Mouse (Mus musculus) stomach, embryonic 16.5 days (tissue): ENCODE results near the gene Aox3. TPM values are rescaled to one million over a fixed set of nuclear protein-coding genes. Genes with fewer than 3 reads are reported as not detected.

Experiments used
- ATAC-seq: fragments of 200-750 bp; cut with Nextera tagmentation; 2 replicates; pipeline ENCODE4 v1.8.0; 2017; ENCODE audit warnings: moderate number of reproducible peaks, moderate TSS enrichment; ENCODE audit not compliant: insufficient read depth, low FRiP score
- H3K27ac ChIP-seq: fragments of 300-500 bp; sonication (generic); 2 replicates; pipeline ENCODE4 v1.5.1; 2014; ENCODE audit warnings: low read length
- H3K27me3 ChIP-seq: fragments of 300-500 bp; sonication (generic); 2 replicates; pipeline ENCODE4 v1.6.1; 2014; ENCODE audit warnings: low read length, control low read depth, mixed read lengths; ENCODE audit not compliant: control insufficient read depth, insufficient read depth
- H3K36me3 ChIP-seq: fragments of 300-500 bp; sonication (generic); 2 replicates; pipeline ENCODE4 v1.6.1; 2014; ENCODE audit warnings: low read length; ENCODE audit not compliant: control insufficient read depth, insufficient read depth
- H3K4me1 ChIP-seq: fragments of 300-500 bp; sonication (generic); 2 replicates; pipeline ENCODE4 v1.6.1; 2014; ENCODE audit warnings: low read length, control low read depth, mixed read lengths; ENCODE audit not compliant: control insufficient read depth, insufficient read depth
- H3K4me2 ChIP-seq: fragments of 300-500 bp; sonication (generic); 2 replicates; pipeline ENCODE4 v1.6.1; 2014; ENCODE audit warnings: low read depth, low read length, mixed read lengths
- H3K4me3 ChIP-seq: fragments of 300-500 bp; sonication (generic); replicated peaks from 2 replicates; pipeline ENCODE4 v1.5.1; 2014; ENCODE audit warnings: mild to moderate bottlenecking, low read length
- H3K9ac ChIP-seq: fragments of 300-500 bp; sonication (generic); 2 replicates; pipeline ENCODE4 v1.6.1; 2014; ENCODE audit warnings: low read length
- H3K9me3 ChIP-seq: fragments of 300-500 bp; sonication (generic); replicated peaks from 2 replicates; pipeline ENCODE4 v1.6.1; 2016; ENCODE audit warnings: low read length, control low read depth; ENCODE audit not compliant: control insufficient read depth
- WGBS: fragments of 180-500 bp; shearing (Covaris S2); extraction: QIAGEN DNeasy Blood & Tissue Kit; methylation state at CpG from one replicate; pipeline ENCODE4 v1.1.7; 2014; 5-methylcytosine and 5-hydroxymethylcytosine counted together
- polyA plus RNA-seq: library from polyadenylated mRNA; unstranded; fragments of >200 nt; fragmentation: Nextera tagmentation; extraction: Ambion mirVana; gene quantifications from 2 replicates; pipeline ENCODE4 v1.2.1, GENCODE M21; 2015

Gene Aox3
- polyA plus RNA-seq, 1 experiment from 2014 or later, result 1.4 TPM

DNA sequence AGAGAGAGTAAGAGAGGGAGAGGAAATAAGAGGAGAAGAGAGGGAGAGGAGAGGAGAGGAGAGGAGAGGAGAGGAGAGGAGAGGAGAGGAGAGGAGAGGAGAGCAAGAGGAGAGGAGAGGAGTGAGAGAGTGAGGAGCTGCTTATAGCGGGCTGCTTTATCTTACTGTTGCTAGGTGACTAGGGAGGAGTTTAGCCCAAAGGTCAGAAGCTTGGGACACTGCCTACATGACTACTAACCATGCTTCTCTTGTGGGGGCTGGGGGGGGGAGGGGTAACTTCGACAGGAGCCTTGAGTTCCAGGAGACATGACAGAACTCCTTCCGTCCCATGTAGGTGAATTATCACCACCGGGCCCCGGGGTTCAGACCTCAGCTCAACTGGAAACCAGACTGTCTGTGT, 117.6 kb downstream of the Aox3 start:
- H3K36me3 ChIP-seq, result no peaks in the 10 kb centered on the region
- no peaks in the 10 kb centered on the region for H3K9me3 ChIP-seq
- no peak overlapping the region for H3K4me3 ChIP-seq
- no peak overlapping the region for H3K27ac ChIP-seq
- H3K4me2 ChIP-seq, result no peak overlapping the region
- H3K4me1 ChIP-seq, result no peaks in the 10 kb centered on the region
- H3K27me3 ChIP-seq, result no peaks in the 10 kb centered on the region
- H3K9ac ChIP-seq, result no peak overlapping the region
- ATAC-seq, result no peak
- 41% methylated on average over 5 of the region's 5 CpGs for WGBS

GRCm38 (mm10) chr1:58235405-58235804, 122.5 kb downstream of the Aox3 start:
- Histone ChIP-seq H3K4me1 (no peaks in the 10 kb centered on the region), H3K4me2 (no peak overlapping the region), H3K36me3 (no peaks in the 10 kb centered on the region), H3K9ac (no peak overlapping the region), H3K4me3 (no peak overlapping the region), H3K9me3 (no peaks in the 10 kb centered on the region), H3K27me3 (no peaks in the 10 kb centered on the region), H3K27ac (no peak overlapping the region)
- no peak for ATAC-seq
- WGBS, result 54% methylated on average over 5 of the region's 5 CpGs

GRCm38 (mm10) chr1:58237527-58238299, 124.8 kb downstream of the Aox3 start:
- H3K27me3 ChIP-seq, result no peaks in the 10 kb centered on the region
- H3K9me3 ChIP-seq, result no peaks in the 10 kb centered on the region
- H3K36me3 ChIP-seq, result no peaks in the 10 kb centered on the region
- no peak overlapping the region for H3K4me3 ChIP-seq
- H3K4me2 ChIP-seq, result no peak overlapping the region
- ATAC-seq, result no peak; the same call in 1 of the 2 replicates
- H3K9ac ChIP-seq, result no peak overlapping the region
- H3K27ac ChIP-seq, result no peak overlapping the region
- WGBS, result 67% methylated on average over 4 of the region's 4 CpGs
- H3K4me1 ChIP-seq, result no peaks in the 10 kb centered on the region

GRCm38 (mm10) chr1:58238440-58238839, 125.5 kb downstream of the Aox3 start:
- Histone ChIP-seq H3K4me2 (no peak overlapping the region), H3K4me3 (no peak overlapping the region), H3K9me3 (no peaks in the 10 kb centered on the region), H3K27me3 (no peaks in the 10 kb centered on the region), H3K4me1 (no peaks in the 10 kb centered on the region), H3K9ac (no peak overlapping the region), H3K27ac (no peak overlapping the region), H3K36me3 (no peaks in the 10 kb centered on the region)
- 77% methylated on average over 5 of the region's 5 CpGs for WGBS
- no peak for ATAC-seq

GRCm38 (mm10) chr1:58238961-58239360, 126.0 kb downstream of the Aox3 start:
- H3K4me1 ChIP-seq, result no peaks in the 10 kb centered on the region
- H3K4me3 ChIP-seq, result no peak overlapping the region
- ATAC-seq, result no peak
- H3K27ac ChIP-seq, result no peak overlapping the region
- no peaks in the 10 kb centered on the region for H3K36me3 ChIP-seq
- no peak overlapping the region for H3K4me2 ChIP-seq
- H3K9ac ChIP-seq, result no peak overlapping the region
- H3K9me3 ChIP-seq, result no peaks in the 10 kb centered on the region
- 89% methylated on average over 9 of the region's 9 CpGs for WGBS
- no peaks in the 10 kb centered on the region for H3K27me3 ChIP-seq

GRCm38 (mm10) chr1:58240347-58240746, 127.4 kb downstream of the Aox3 start:
- Histone ChIP-seq H3K4me2 (no peak overlapping the region), H3K36me3 (no peaks in the 10 kb centered on the region), H3K27ac (no peak overlapping the region), H3K9ac (no peak overlapping the region), H3K4me1 (no peaks in the 10 kb centered on the region), H3K9me3 (no peaks in the 10 kb centered on the region), H3K4me3 (no peak overlapping the region), H3K27me3 (no peaks in the 10 kb centered on the region)
- no peak for ATAC-seq
- 58% methylated on average over 6 of the region's 6 CpGs for WGBS

- no peak for ATAC-seq
- Histone ChIP-seq H3K4me3 (no peak overlapping the region), H3K36me3 (no peaks in the 10 kb centered on the region), H3K4me2 (no peak overlapping the region), H3K27me3 (no peaks in the 10 kb centered on the region), H3K9me3 (no peaks in the 10 kb centered on the region), H3K4me1 (no peaks in the 10 kb centered on the region), H3K9ac (no peak overlapping the region), H3K27ac (no peak overlapping the region)
- WGBS, result 70% methylated on average over 3 of the region's 3 CpGs
Measured at GRCm38 (mm10) chr1:58244487-58244886, 131.6 kb downstream of the Aox3 start.

- Histone ChIP-seq H3K4me3 (no peak overlapping the region), H3K4me1 (no peaks in the 10 kb centered on the region)
- WGBS, result 53% methylated on average over 1 of the region's 1 CpGs
Measured at GRCm38 (mm10) chr1:58248518-58248917, 135.6 kb downstream of the Aox3 start.

More at GRCm38 (mm10) chr1:58248518-58248917, 135.6 kb downstream of the Aox3 start:
- Histone ChIP-seq H3K27ac (no peak overlapping the region), H3K36me3 (no peaks in the 10 kb centered on the region), H3K27me3 (no peaks in the 10 kb centered on the region), H3K9ac (no peak overlapping the region), H3K9me3 (no peaks in the 10 kb centered on the region), H3K4me2 (no peak overlapping the region)
- ATAC-seq, result no peak
